Mouse (Mus musculus) kidney, postnatal 14 days (tissue): ENCODE measurements at regions not wholly inside any gene's neighbourhood (a gene's known extent, or its start where the extent isn't known, plus 50 kb on each side); places are given as distances from the start of the nearest gene placed in this dataset.
"Not testable (repeated sequence)": the region's sequence is repeated elsewhere in the genome, so short reads cannot be mapped to it uniquely, and the experiment has no call there.

Source experiments
- DNase-seq: peaks from one replicate; pipeline ENCODE4 v3.0.0; 2022; ENCODE audit warnings: mixed read lengths

DNA sequence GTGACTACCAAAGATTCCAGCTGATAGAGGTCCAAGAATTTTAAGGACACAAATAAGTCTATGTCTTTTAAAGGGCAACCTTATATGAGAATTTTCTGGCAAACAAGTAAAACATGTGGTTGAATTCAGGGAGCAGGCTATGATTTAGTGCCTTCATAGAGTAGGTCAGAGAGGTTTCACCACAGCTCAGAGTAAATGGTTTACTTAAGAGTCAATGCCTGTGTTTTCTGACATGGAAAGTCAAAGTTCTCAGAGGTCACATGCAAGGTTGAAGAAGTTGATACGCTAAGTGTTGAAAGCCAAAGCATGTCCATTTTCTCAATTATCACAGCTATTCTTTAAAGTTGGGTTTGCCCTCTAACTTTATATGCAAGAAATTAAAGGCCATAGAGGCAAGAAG, 425.7 kb upstream of the Nrsn1 start:
- no peak for DNase-seq

DNA sequence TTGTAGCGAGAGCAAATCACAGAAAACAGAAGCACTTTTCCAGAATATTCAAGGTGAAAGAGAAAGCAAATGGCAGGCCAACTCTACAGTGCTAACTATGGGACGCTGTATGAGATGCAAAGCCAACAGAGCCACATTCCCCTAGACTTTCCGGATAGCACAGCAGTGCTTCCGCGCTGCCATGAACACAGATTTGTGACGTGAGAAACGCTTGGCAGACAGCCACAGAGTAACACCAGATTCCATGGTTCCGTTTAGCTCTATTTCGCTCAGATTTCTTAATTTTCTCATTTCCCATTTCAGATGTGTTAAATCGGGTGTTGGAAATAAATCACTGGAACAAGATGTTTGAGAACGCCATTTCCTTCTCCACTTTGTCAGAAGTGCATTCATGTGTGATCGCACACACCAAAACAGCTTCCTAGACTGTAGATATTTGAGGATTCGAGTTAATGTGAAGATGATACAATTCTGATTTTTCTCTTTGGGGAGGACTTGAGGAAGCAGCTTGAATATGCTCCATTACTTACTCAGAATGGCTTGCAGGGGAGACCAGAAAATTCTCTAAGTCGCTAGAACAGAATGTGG, 424.8 kb upstream of the Nrsn1 start:
- peak; percentile 2 for DNase-seq

DNA sequence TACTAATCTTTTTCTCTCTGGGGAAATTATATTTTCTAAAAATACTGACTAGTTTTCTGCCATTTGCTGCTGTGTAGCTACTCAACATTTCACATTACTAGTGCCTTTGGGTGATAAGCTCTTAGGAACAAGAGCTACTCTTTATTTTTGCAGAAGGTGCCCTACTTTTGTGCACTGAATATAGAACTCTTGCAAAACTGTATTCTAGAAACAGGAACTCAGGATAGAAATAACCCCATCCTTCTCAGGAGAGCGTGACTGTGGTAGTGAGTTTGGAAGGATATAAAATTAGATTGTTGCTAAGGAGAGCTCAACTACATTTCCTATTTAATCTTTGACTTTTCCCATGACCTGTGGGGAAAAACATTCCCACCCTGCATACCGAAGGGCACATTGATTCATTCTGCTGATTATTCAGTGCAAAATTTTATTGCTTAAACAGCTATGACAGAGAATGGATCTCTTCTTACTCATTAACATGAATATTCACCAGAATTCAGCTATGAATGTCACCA, 408.0 kb upstream of the Nrsn1 start:
- no peak for DNase-seq

DNA sequence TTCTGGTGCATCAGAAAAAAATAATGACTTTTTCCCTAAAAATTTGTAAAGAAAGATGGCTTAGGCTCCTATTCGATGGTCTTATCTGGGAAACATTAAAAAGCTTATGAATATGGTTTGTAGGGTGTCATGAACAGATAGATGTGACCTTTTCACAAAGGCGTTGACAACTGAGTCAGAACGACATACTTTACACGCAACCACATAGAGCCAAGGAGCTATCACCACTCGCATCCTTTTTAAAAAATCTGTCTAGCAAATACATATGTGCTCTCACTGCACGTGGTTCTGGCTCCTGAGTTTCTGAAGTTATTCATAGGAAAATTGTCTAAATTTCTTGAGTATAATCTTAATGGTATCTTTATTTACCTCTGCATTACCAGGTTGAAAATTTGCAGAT, 404.9 kb upstream of the Nrsn1 start:
- DNase-seq: no peak

DNA sequence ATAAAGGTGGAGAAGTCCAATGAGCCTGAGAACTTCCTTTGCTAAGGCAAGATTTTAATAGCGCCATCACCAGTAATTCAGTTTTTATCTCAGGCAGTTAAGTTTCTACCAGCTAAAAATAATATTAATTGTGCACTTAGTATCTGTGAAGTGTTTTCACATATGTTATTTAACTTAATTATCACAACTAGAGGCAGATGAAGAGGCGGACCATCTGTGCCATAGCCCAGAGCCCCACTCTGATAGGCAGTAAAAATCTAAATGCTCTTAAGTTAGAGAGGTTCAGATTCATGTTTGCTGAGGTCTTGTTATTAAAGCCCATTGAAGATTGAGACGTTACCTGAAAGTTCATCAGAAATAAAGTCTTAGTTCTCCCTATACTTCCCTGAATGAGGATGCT, 395.7 kb upstream of the Nrsn1 start:
- DNase-seq: no peak

DNA sequence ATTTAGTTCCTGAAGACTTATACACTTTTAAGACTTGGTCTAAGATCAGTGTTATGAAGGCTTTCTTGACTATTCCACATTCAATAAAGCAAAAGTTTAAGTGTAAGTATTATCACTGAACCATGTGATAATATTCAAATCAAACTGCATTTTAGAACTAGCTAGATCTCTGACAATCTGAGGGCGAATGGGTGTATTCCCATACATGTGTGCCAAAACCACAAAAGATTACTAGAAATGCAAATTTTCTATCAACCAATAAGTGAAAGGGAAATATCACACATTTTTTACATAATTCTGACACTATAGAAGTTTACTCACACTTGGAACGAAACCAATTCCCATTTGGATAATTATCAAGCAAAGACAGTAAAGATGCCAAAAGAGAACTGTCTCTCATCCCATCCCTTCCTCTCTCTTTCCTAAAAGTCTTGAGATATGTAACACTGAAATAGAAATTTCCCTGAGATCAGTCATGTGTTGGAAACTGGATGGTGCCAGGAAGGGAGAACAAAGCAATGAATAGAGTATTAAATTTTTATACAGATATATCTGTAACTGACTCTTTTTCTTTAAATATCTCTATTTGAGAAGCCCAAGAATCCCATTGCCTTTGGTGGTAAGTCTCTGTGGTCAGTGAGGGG, 394.8 kb upstream of the Nrsn1 start:
- no peak for DNase-seq

DNA sequence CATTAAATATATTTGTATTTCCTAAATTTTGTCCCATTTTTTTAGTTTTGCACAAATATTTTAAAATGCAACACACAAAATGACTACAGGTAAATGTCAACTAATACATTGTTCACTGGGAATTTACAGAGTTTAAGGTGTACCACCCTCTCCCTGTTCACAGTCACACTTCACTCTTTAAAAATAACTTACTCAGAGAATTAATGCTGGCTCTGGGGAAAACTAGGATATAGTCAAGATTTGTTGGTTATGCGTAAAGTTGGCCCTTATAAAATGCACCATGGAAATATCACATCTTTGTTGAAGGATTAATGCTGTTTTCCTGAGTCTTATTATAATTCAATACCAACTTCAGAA, 378.1 kb upstream of the Nrsn1 start:
- no peak for DNase-seq

DNA sequence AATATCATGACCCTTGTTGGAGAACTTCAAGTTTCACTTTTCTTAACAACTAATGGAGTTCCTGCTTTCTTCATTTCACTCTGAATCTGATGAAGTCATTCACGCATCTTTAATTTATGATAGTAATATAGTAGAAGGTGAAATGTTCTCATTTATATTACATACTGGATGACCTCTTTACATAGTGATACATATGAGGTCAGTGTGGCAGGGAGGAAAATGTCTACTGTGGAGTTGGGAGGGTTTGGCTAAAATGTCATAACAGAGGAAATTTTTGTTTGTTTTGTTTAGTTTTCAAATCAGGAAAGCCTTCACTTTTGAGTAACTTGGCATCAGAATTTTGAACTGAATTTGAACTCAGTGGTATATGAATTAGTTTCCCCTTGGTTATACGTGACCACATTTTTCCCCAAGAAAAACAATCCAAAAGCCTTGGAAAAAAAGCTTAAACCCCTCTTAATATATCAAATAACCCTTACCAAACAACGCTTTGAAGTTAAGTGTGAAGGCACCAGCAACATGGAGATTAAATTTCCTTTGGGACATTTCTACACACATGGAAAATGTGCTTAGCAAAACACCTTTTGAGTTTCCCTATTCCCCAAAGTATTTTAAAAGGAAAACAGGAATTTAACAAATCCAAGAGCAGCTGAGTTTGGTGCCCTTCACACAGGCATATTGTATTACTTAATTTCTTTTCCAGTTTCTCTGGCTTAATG, 377.6 kb upstream of the Nrsn1 start:
- no peak for DNase-seq

DNA sequence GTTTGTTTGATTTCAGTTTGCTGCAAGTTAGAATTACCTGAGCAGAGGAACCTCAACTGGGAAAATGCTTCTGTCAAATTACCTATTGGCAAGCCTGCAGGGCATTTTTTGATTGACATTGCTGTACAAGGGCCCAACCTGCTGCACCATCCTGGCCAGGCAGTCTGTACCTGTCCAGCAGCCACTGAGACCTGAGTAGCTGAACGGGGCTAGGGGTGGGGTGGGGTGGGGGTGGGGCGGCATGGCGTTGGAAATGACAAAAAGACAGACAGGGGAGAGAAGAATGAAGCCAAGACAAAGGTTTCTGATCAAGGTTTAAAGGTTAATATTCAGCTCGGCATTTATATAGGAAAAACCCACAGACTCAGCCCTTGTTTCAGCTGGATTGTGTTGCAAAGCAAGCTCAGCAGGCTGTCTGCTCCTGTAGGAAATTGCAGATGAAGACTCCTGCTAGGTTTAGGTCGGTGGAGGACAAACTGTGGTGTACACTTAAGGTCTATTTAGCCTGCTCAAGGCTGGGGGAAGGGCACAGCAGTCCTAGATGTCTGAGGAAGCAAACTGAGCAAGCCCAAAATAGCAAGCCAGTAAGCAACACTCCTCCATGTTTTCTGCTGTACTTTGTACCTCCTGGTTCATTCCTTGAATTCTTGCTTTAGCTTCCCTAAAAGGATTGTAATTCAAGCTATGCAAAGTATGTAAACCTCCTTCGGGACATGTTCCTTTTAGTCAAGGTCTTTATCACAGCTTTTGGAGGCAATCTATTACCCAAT, 369.4 kb upstream of the Nrsn1 start:
- DNase-seq: peak; percentile 52

DNA sequence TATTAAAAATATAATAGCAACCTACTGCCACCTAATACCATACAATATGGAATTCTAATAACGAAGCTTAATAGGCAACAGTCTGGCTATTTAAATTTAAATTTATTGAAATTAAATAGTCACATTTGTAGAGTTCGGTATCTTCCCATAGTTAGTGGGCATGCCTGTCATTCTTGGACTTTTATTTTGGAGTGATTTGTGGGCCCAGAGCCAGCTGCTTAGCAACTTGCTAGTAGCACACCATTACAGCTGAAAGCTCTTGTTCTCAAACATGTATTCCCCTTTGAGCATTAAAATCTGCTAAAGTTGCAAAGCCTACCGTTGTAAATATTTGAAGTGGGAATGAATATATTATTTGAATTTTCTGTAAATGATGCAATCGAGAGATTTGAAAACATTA, 359.2 kb upstream of the Nrsn1 start:
- DNase-seq: peak; percentile 75

DNA sequence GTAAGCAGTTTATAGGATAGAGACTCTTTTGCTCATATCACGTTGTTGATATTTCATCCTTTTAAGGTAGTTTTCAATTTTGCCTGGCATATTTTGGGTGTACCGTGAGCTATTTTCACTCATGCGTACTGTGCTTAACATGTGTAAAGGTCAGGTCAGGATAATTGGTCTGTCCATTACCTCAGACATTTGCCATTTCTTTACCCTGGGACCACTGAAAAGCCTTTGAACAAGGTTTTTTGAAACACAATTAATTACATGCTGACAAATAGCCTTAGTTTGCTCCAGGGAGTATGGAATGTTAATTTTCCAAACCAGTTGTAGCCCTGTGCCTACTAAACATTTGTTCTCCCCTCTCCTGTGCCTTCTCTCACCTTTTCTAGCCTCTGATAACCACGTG, 347.3 kb upstream of the Nrsn1 start:
- DNase-seq: no peak

DNA sequence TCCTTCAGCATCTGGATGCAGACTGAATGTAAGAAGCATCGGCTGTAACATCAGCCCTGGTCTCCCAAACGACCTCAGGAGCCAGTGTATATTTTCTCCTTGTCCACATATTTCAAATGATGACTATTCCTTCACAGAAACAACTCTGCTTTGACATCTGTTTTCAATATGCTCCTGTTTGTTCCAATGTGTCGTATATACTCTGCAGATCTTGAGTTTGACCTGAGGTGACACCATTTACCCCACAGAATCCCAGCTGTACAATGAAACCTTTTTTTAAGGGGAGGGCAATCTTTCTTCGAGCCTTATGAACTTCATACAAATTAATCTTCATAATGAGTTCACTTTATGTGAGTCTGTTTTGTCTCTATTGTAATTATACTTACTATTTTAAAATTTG, 341.7 kb upstream of the Nrsn1 start:
- DNase-seq: no peak

DNA sequence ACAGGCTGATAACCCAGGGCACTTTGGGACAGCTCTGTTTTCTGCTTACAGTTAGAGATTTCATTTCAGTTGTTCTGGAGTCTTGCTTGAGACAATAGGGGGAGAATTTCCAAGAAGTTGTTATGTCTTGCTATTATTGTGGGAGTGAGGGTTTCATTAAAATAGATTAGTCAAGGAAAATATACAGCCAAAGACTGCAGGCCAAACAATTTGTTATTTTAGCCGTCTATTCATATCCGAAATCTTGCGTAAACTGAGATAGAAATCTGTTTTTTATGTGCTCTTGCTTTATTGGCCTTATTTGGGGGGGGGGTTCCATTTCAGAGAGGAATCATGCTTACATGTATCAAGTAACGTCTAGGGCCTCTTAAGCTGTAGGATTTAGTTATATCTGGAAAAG, 339.3 kb upstream of the Nrsn1 start:
- DNase-seq: no peak

DNA sequence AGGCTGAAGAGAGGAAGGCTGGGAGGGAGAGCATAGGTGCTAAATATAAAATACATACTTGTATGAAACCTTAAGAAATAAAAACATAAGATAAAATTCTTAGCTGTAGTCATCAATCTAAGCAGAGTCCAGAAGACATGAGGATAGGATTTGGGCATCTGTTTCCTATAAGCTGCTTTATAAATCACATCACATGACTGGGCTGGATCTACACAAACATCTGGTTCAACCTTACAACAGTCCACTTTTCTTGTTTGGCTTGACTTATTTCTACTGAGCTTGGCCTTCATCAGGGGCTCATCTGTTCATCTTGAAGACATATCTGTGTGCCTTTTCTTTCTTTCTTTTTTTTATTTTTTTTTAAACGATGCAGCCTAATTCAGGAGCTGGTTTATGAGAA, 338.9 kb upstream of the Nrsn1 start:
- DNase-seq: no peak

DNA sequence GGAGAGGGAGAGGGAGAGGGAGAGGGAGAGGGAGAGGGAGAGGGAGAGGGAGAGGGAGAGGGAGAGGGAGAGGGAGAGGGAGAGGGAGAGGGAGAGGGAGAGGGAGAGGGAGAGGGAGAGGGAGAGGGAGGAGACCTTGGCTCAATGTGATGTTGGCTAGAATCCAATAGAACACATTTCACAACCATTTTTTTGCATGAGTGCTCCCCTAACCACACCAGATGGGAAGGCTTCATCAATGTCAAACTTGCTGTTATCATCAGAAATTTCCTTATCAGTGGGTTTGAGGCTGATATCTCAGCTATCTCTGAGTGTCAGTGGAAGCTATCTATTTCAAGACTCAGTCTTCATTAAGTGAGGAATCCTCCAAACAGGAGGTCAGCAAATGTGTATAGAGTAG, 331.0 kb upstream of the Nrsn1 start:
- not testable (repeated sequence) for DNase-seq

DNA sequence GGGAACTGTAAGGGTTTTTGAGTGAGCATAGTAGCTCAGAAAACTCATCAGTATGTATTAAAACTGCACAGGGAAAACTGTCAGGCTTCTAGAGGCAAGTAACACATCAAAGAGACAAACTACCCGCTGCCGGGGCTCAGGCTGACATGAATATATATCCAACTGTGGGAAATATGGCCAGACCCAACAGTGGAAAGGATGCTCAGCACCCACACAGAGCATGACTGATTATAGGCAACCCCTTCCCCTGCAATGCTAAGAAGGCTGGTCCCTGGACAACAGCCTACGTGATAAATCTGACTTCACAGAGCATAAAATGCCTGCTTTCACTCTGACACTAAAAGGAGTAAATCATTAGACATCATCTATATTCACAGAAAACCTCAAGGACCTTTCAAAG, 324.3 kb upstream of the Nrsn1 start:
- DNase-seq: no peak

DNA sequence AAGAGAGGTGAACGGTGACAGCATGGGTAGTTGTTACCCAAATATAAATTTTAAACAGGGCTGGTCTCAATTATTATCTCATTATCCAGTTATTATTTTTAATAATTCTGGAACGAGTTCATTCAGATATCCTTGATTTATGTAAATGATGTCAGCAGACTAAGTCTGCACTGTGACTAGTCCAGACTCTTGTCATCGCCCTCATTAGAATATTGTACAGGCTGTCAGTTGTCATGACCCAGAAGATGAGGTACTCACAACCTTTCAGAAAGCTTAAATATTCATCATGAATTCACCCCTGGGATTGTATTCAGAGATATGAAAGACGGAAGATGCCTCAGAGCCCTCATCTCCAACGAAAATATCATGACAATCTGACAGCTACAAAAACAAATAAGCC, 300.3 kb upstream of the Nrsn1 start:
- DNase-seq: no peak

DNA sequence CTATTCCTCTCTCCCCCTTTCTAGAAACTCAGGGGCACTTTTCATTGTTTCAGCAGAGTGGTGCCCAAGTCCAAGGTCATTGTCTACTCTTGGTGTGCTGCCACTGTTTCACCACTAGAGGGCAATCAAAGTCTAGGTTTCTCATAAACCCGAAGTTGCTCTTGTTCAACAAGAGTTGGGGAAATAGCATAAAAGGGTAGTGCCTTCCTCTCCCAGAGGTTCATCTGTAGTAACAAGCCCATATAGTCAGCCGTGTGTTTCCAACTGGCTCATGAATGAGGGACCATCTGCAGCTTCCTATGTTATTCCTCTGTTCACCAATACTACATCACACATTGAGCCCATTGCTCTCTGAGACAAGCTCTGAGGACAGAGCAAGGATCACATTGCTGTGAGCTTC, 292.4 kb upstream of the Nrsn1 start:
- DNase-seq: peak; percentile 57

DNA sequence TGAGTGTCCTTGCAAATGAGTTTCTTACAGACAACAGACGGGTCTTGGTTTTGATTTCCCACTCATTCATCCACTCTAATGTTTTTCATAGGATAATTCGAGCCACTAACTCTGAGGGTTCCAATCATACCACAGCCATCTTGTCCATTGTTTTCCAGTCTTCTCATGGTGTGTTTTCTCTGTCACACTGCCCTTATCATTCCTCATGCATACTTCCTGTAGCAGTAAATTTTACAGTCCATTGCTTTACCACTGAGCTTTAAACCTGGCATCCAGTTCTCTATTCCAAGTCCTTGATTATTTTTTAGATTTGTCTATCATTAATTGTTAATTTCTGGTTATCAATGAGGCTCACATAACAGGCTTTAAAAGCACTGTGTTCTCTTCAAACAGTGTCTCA, 290.0 kb upstream of the Nrsn1 start:
- no peak for DNase-seq

DNA sequence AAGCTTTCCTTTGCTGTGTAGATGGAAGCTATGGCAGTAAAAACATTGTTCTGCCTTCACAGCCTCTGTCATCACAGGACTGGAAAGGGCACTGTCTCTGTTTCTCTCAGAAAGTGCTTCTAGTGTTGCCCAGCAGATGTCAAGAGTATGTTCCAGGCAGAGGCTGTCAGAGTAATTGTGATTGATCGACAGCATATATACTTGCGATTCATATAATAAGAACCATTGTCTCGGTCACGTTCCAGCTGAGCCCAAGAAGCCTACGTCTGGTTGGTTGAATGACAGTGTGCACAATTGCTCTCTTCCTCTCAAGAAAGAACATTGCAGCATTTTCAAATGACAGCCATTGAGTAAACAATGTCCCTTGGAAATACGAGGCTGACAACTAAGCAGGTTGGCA, 284.7 kb upstream of the Nrsn1 start:
- DNase-seq: no peak

DNA sequence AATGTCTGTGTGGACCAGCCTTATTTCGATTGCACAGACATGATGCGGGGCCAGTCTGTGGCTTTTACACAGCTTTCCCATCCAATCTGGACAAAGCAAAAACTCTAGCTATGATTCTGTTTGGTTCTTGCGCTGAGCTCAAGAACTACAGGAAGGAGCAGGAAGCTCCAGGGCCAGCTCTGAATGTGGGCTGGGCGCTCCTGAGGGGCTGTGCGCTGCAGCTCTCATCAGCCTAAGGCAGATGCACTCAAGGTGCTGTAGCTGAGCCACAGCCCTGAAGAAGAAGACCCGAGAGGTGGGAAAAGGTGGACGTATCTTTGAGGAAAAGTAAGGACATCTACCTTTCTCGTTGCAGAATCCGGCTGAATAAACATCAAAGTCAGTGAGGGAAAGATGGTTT, 278.2 kb upstream of the Nrsn1 start:
- DNase-seq: no peak

DNA sequence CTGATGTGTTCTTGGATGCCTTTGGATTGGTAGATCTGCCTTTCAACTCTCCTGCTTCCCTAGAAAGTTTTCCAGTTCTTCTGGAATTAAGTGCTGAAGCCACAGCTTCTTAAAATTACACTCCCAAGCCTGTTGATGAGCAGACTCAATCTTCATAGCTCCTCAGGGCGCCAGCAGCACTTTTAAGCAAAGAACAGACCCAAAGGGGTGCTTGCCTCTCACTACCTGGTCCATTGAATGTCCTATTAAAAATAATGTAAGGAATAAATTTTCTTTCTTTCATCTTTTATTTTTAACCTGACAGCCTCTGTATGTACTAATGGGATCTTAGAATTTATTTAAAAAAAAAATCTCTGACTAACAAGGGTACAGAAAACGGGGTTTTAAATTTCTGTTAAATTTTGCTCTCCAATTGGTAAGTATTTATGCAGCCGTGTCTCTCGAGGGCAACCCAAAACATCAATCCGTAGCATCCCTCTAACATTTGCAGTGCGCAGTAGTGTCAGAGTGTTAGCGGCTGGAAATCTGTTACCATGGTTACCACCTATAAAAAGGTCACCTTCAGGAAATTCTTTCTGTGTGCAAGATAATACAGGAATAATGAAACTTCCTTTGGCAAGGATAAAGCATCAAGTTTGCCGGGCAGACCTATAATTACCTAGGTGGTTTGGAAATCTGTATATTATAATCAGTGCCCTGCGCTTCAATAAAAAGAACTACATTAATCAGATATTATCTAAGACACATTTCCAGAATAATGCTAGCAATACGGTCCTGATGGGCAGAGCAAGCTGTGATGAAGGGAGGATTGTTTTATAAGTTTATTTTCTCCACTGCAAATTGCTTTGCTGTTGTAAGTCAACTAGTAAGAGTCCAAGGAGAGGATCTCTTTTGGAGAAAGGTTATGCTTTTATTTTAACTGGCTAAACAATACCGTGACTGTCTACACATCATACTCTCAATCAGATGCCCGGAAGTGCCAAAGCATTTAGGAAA, 277.1 kb upstream of the Nrsn1 start:
- no peak for DNase-seq
